Mouse (Mus musculus) monocyte, adult 5-6 weeks (primary cell): ENCODE measurements around the gene Olfr434. TPM values are rescaled to one million over a fixed set of nuclear protein-coding genes. Genes with fewer than 3 reads are reported as not detected.

Experiments used
- total RNA-seq: library from RNA; stranded (forward); fragments of 200-1000, 200-491, 200-594 nt; gene quantifications from 3 replicates; pipeline ENCODE4 v1.2.3, GENCODE M21; 2017

Olfr434 gene
- total RNA-seq, 1 experiment from 2014 or later, result not detected

Other genes starting within 250 kb of the Olfr434 start
- gene Olfr441, start 106.7 kb upstream of the Olfr434 start, total RNA-seq, result not detected in 3 replicates
- gene Olfr237-ps1, start 66.5 kb upstream of the Olfr434 start, total RNA-seq, result 0.19 TPM in 1 of 3 replicates, not detected in the others
- gene Olfr437, start 49.7 kb upstream of the Olfr434 start, total RNA-seq, result not detected in 3 replicates
- gene Olfr13, start 40.9 kb upstream of the Olfr434 start, total RNA-seq, result 2.0 TPM in 1 of 3 replicates, not detected in the others
- gene Olfr435, start 15.9 kb upstream of the Olfr434 start, total RNA-seq, result not detected in 3 replicates
- not detected in 3 replicates for gene Olfr47, start 18.5 kb downstream of the Olfr434 start, total RNA-seq
- gene Arhgef5, start 52.6 kb downstream of the Olfr434 start, total RNA-seq, result 2.0 to 8.9 TPM (median 4.7 TPM) in 3 replicates
- not detected in 3 replicates for gene Nobox, start 96.5 kb downstream of the Olfr434 start, total RNA-seq